Mouse (Mus musculus) urinary bladder, postnatal 10 days (tissue): Measurements from ENCODE around the gene Vipr1.

Experiments
- DNase-seq: peaks from one replicate; pipeline ENCODE4 v3.0.0; 2022; ENCODE audit warnings: low spot score

Vipr1 gene

DNA sequence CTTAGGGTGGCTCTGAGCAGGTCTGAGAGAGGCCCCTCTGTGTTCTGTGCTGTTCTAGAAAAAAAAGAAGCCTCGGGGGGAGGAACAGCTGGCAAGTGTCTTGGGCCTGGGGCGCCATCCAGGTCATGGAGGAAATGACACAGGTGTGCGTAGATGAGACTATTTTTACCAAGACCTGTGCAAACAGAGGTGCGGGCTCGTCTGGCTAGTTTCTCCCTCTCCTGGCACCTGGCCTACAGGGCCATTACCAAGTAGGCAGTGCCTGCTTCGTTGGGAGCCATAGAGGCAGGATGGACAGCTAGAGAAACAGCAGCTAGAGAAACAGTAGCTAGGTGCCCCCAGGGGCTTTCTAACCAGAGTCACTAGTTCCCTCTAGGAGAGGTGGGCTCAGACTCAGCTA is 9.2 kb upstream of the Vipr1 start:
- DNase-seq, result no peak

DNA sequence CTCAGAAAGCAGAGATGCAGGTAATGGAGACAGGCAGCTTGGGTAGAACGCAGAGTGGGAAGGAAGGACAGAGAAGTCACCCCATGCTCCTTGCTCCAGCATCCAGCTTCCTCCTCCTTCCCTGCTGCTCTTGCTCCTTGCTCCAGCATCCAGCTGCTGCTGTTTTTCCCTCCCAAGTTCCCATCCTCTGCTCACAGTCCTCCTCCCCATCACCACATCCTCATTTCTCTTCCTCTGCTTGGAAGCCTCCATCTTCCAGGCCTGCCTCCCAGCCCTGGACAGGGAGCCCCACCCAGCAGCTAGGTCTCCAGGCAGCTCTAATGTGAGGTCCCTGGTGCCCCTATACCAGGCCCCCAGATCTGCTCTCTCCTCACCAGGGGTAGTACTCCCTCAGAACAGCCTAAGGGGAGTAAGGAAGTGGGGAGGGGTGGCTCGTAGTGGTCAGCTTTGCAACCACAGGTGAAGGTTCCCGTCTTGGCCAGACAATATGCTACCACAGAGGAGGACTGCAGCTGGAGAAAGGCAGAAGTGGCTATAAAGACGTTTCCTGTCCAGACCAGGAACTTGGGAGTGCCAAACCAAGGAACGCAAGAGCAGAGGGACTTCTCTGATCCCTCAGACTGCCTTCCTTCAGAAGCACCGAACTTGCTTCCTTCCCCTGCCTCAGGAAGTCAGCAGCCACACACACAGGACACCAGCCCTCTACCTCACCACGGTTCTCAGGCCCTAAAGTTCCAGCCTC is 6.5 kb upstream of the Vipr1 start:
- DNase-seq, result no peak

DNA sequence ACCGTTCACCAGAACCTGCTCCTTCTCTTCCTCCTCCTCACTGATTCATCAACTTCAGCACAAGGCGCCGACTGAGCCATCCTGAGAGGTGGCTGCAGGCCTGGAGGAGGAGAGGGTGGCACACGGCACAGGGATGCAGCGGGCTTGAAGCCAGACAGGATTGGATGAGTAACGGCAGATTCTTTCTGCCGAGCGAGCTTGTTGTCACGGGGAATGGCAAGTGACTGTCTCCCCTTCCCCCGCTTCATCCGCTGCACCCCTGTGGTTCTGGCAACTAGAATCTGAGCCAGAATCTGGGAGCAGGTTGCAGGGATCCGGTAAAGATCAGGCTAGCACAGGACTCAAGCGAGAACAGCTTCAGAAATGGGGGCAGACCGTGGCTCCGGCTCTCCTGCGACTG is 2.7 kb upstream of the Vipr1 start:
- DNase-seq, result no peak

DNA sequence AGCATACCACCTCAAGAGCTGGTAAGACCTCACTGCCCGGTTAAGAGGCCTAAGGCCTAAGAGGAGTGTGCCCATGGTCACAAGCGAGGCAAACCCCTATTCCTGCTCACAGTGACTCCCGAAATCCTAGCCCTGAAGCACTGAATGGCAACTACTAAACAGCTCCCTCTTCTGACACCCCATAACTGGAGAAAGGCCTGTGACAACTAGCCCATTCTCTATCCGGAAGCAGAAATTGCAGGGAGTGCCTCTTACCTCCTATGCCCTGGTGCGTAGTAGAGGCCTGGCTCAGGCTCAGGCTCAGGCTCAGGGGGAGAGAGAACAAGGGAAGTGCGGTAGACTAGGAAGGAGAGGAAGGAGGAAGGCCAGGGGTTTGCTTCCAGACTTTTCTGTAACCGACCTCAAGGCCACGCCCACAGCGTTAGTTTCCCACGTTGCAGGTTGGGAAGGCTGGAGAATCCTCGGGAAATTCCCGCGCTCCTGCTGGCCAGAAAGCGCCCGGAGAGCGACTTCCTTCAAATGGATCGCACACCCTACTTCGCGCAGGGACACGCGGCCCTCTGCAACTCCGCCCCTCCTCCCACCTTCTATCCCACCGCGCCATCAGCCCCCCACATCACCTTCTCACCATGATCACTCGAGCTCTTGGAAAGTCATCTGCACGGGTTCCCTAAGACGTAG is 1.1 kb upstream of the Vipr1 start:
- DNase-seq, result no peak

GRCm38 (mm10) chr9:121642001-121642400 is 515 bp upstream of the Vipr1 start, which contains the start of gene Lyzl4:
TSS of gene Lyzl4 (minus strand) at chr9:121642096.
- DNase-seq, result peak; percentile 49

- no peak for DNase-seq
These were observed 2.3 kb downstream of the Vipr1 start for GRCm38 (mm10) chr9:121644855-121645254.

DNA sequence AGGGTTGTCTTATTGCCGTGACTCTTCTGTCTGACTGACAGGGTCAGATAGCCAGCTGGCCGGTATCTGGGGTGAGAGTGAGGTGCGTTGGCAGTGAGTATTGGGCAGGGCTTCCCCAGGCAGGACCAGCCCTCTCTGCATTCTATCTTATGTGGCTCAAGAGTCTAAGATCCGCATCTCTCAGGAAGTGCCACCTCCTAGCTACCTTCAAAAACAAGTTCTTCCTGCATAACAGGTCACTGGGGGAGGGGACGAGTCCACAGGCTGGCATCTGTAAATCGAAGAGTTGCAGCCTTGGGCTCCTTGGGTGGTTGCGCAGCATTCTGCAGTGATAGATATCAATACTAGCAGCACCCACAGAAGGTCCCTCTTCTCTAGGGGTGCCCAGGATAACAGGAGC is 4.5 kb downstream of the Vipr1 start:
- no peak for DNase-seq

GRCm38 (mm10) chr9:121653668-121654067 is 11.2 kb downstream of the Vipr1 start:
- DNase-seq, result no peak

DNA sequence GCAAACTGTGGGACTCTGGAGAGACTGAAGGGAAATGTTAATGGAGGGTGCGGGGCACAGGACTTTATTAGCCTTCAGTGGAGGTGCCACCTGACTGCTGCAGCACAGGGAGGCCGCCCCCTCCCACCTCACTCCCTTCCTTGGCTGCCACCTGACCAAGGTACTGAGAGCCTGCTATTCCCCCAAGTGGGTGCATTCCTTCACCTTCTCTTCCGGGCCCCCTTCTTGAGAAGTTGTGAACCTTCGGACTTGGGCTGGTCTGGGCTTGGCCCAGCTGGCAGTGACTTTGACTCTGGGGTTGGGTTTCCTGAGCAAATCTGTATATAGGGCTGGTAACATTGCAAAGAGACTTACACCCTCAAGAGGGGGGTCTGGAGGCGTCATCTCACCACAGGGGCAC is 13.8 kb downstream of the Vipr1 start:
- DNase-seq, result no peak

DNA sequence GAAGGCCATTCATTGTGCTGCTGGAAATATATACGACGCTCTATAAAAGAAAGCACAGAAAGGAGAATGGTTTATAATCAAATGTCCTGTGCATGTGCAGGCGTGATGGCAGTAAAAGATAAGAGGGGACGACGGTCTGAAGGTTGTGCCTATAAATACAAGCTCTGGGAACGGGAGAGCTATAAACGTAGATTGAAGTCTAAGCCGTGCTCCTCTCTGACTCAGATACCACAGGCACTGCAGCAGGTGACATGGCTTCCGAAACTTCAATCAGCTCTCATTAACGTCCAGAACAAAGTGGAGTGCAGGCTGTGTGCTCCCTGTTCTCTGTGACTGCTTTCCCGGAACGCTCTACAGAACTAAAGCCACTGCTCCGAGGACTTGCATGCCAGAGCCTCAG is 14.6 kb downstream of the Vipr1 start:
- DNase-seq, result no peak

DNA sequence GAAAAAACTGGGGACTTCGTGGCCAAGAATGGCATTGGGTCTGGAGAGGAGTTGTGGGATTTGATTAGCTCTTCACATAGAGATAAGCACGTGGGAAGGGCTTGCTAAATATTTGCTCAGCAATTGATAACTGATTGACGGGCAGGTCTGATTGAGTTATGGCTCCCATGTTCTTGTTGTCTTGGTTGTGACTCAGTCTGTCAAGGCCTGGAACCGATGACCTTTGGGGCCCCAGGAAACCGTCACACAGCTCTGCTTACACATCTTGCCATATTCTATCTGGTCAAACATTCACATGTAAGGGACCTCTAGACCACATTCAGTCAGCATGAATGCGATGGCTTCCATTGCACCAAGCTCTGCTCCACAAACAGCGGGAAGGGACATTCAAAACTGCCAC is 15.7 kb downstream of the Vipr1 start:
- no peak for DNase-seq

- no peak for DNase-seq
These were observed 17.3 kb downstream of the Vipr1 start for GRCm38 (mm10) chr9:121659791-121660190.

DNA sequence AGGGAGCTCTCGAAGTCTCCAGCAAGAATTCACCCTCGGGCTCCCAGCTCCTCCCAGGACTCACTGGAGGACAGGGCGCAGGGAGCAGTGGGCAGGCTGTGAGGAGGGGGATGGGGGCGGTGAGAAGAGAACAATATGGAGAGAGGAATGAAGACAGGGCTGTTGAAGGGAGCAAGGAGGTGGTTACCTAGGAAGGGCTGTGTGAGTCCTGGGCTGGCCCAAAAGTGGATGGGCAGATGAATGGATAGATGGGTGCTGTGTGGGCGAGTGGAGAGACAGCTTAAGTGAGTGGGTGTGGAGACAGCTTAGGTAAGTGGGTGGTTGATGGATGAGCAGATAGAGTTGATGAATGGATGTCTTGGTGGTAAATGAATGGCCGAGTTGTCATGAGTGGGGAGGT is 21.0 kb downstream of the Vipr1 start:
- DNase-seq, result no peak

DNA sequence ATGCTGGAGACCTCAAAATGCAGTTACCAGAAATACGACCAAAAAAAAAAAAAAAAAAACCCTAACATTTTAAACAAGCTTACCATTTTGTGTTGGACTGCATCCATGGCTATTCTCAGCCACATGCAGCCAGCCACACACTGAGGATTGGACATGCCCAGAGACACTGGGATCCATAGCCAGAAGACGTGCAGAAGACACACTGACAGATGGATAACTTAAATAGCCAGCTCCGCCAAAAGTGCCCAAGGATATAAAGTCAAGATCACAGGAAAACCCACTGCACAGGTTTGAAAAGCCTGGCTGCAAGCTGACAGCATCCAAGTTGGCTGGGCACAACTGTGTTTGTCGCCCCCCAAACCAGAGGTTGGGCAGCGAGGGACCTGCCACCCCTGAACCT is 21.6 kb downstream of the Vipr1 start:
- no peak for DNase-seq

GRCm38 (mm10) chr9:121666957-121667630 is 24.6 kb downstream of the Vipr1 start:
- DNase-seq, result no peak

- no peak for DNase-seq
These were observed 25.3 kb downstream of the Vipr1 start for GRCm38 (mm10) chr9:121667822-121668221.

- DNase-seq, result no peak
These were observed 26.9 kb downstream of the Vipr1 start for GRCm38 (mm10) chr9:121669348-121669791.

GRCm38 (mm10) chr9:121671300-121671699 is 28.8 kb downstream of the Vipr1 start:
- no peak for DNase-seq

DNA sequence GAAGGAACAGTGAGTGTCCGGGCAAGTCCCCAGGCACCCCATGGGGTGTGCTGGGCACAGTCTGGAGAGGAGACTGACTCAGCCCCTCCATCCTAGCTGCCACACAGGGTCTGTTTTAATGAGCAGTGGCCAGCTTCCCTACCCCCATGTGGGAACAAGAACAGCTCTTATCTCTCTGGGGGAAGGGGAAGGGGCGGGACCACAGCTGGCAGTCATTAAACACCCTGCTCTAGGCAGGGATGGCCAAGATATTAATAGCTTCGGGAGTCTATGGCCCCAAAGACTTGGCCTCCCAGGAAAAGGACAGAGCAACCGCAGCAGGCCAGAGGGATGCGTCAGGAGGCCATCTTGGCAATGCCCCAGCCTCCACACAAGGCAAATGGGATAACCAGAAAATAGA is 29.8 kb downstream of the Vipr1 start:
- DNase-seq, result no peak

DNA sequence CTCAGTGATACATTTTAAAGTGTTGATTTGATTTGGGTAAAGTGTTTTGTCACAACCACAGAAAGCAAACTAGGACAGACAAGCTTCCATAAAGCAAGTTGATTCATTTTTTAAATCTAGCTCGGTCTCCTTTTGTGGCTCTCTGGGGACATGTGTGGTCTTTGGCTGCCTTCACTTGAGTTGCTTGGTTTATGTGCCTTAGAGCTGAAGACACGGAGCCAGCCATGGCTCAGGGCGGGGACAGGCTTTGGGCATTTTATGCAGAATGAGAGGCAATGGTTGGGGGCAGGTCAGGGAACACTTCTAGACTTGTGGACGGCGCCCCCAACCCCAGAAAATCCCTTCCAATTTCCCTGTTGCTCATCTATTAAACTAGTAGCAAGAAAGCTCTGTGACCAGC is 31.2 kb downstream of the Vipr1 start:
- DNase-seq, result no peak

DNA sequence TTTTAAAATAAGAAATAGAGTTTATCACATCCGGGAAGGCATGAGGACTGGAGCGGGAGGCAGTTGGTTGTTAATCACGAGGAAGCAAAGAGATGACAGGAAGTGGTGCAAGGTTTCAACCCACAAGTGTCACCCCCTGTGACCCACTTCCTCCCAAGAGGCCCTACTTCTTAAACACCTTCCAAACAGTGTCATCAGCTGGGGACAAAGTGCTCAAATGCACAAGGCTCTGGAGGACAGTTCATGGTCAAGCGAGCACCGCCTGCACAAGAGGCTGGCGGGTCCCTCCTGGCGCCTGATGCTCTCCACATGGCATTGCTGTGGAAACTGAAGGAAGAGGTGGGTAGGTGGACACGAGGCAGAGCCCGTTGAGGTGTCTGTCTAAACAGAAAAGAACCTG is 32.5 kb downstream of the Vipr1 start:
- no peak for DNase-seq

- DNase-seq, result no peak
These were observed 33.0 kb downstream of the Vipr1 start for GRCm38 (mm10) chr9:121675556-121675955.

GRCm38 (mm10) chr9:121677069-121677468 is 34.6 kb downstream of the Vipr1 start:
- no peak for DNase-seq
